In the genomic region with DNA sequence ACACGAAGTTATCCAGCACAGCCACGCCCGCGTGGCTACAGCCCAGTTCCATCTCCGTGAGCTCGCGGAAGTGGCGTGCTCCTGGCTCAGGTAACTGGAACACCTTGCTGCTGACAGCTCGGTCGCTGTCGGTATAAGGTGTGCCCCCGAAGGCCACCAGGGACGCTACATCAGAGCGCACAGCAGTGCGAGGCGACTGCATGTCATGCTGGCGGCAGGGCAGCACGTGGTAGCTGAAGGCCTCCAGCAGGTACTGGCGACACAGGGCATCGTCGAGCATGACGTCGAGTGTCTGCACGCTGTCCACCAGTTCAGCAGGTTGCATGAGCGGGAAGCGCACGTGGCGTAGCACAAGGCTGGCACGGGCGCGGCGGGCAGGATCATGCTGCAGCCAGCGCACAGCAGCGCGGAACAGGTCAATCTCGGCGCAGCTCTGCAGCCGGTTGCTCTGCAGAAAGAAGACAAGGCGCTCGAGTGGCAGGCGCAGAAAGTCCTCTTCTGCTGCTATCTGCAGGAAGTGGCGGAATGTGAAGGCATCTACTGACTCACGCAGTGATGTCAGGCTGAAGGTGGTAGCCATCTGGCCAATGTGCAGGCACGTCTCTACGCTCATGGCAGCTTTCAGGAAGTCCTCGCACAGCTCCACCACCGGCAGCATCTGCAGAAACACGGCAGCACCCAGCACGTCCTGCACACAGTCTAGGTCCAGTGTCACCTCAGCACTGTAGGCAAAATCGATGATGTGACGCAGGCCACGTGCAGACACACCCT, we compare ENCODE assay signal across 13 mouse cellular contexts. TPM values are rescaled to one million over a fixed set of nuclear protein-coding genes. Genes with fewer than 3 reads are reported as not detected.
DNase-seq lines count a peak whose midpoint lies in the region; ATAC-seq and TF ChIP-seq lines count a peak whose summit lies in the region.
"Had no signal": no experiment of that assay in that cellular context is flagged by ENCODE, and none has a peak within 500 bp of the region (broad histone marks: within the 10 kb centered on the region; RNA-seq: fewer than 3 reads in every experiment).

No protein-coding gene starts in this region.

- no peak for DNase-seq in forebrain, embryonic 14.5 days (ENCODE audit: low spot score)
- DNase-seq in heart, postnatal 0 days (ENCODE audit: low spot score), result no peak
- no peak for DNase-seq in heart, adult 2 months
- DNase-seq in midbrain, embryonic 10.5 days (ENCODE audit: low spot score), result no peak
- no peak for DNase-seq in midbrain, embryonic 11.5 days (ENCODE audit: low spot score, missing footprints)
- no peak for DNase-seq in gastrocnemius, adult 2 months
- DNase-seq: adrenal gland, adult 2 months; kidney, adult 2 months; liver had no signal

- no peak for TF ChIP-seq EP300 in heart, postnatal 0 days (IDR thresholded peaks at IDR 0.05; ENCODE audit: low read depth)
- TF ChIP-seq EP300 in heart, adult 2 months (IDR thresholded peaks at IDR 0.05; ENCODE audit: insufficient read depth, low read depth, low read length), result no peak

- no peak overlapping the region for H3K27ac ChIP-seq in forebrain, embryonic 14.5 days (ENCODE audit: low read depth, low read length)
- H3K27ac ChIP-seq in forebrain, embryonic 13.5 days, result no peak overlapping the region
- no peak overlapping the region for H3K27ac ChIP-seq in heart, postnatal 0 days (ENCODE audit: low read depth)
- no peak overlapping the region for H3K27ac ChIP-seq in heart, adult 2 months
- 0 out of 2 replicates have a peak overlapping the region, but pooled peaks have one; percentile 6 for H3K27ac ChIP-seq in midbrain, embryonic 10.5 days (replicated peaks)
- no peak overlapping the region for H3K27ac ChIP-seq in midbrain, embryonic 11.5 days (ENCODE audit: low read depth, low read length)
- H3K27ac ChIP-seq in stomach, embryonic 15.5 days, result no peak overlapping the region
- H3K27ac ChIP-seq in gastrocnemius, adult 2 months, result no peak overlapping the region

- no peaks in the 10 kb centered on the region for H3K79me2 ChIP-seq in heart, adult 2 months (replicated peaks; ENCODE audit: control insufficient read depth, insufficient read depth, low read length)

- peaks cover 14% of the 10 kb centered on the region; the same call in 1 of the 2 replicates for H3K36me3 ChIP-seq in forebrain, embryonic 14.5 days (ENCODE audit: control insufficient read depth, insufficient read depth, low read length)
- peaks cover 29% of the 10 kb centered on the region for H3K36me3 ChIP-seq in forebrain, embryonic 13.5 days (ENCODE audit: poor library complexity, severe bottlenecking)
- peaks cover 10% of the 10 kb centered on the region for H3K36me3 ChIP-seq in heart, postnatal 0 days (replicated peaks; ENCODE audit: control insufficient read depth, insufficient read depth, low read length)
- H3K36me3 ChIP-seq in heart, adult 2 months (ENCODE audit: control insufficient read depth, insufficient read depth, low read length), result no peaks in the 10 kb centered on the region
- peaks cover 34% of the 10 kb centered on the region for H3K36me3 ChIP-seq in midbrain, embryonic 10.5 days
- peaks cover 3% of the 10 kb centered on the region for H3K36me3 ChIP-seq in midbrain, embryonic 11.5 days (ENCODE audit: control insufficient read depth, insufficient read depth, low read length)
- peaks cover 19% of the 10 kb centered on the region for H3K36me3 ChIP-seq in stomach, embryonic 15.5 days

- H3K9me3 ChIP-seq in forebrain, embryonic 14.5 days (replicated peaks; ENCODE audit: control insufficient read depth, low read length), result no peaks in the 10 kb centered on the region
- no peaks in the 10 kb centered on the region for H3K9me3 ChIP-seq in forebrain, embryonic 13.5 days (replicated peaks)
- H3K9me3 ChIP-seq in heart, postnatal 0 days (replicated peaks; ENCODE audit: control insufficient read depth, low read length), result no peaks in the 10 kb centered on the region
- H3K9me3 ChIP-seq in midbrain, embryonic 10.5 days (replicated peaks), result no peaks in the 10 kb centered on the region
- no peaks in the 10 kb centered on the region for H3K9me3 ChIP-seq in midbrain, embryonic 11.5 days (ENCODE audit: control insufficient read depth, low read length)
- no peaks in the 10 kb centered on the region for H3K9me3 ChIP-seq in stomach, embryonic 15.5 days

- intact Hi-C loops in heart, adult 2 months (cut with DNase I), result no loop called here
- intact Hi-C loops in gastrocnemius, adult 2 months (cut with DNase I), result no loop called here

- no peaks in the 10 kb centered on the region for H3K4me1 ChIP-seq in forebrain, embryonic 14.5 days (ENCODE audit: control insufficient read depth, insufficient read depth, low read length)
- H3K4me1 ChIP-seq in forebrain, embryonic 13.5 days, result no peaks in the 10 kb centered on the region
- H3K4me1 ChIP-seq in heart, postnatal 0 days (ENCODE audit: control insufficient read depth, insufficient read depth), result peaks cover 7% of the 10 kb centered on the region
- peaks cover 2% of the 10 kb centered on the region for H3K4me1 ChIP-seq in heart, adult 2 months (ENCODE audit: control insufficient read depth, insufficient read depth, low read length)
- H3K4me1 ChIP-seq in midbrain, embryonic 10.5 days, result peaks cover 6% of the 10 kb centered on the region; the same call in 1 of the 2 replicates
- H3K4me1 ChIP-seq in midbrain, embryonic 11.5 days (ENCODE audit: control insufficient read depth, insufficient read depth, low read length), result no peaks in the 10 kb centered on the region
- H3K4me1 ChIP-seq in stomach, embryonic 15.5 days, result 0 out of 2 replicates have a peak, but pooled peaks cover 4% of the 10 kb centered on the region

- no peaks in the 10 kb centered on the region for H3K27me3 ChIP-seq in forebrain, embryonic 14.5 days (replicated peaks; ENCODE audit: control insufficient read depth, insufficient read depth, low read length)
- 0 out of 2 replicates have a peak, but pooled peaks cover 5% of the 10 kb centered on the region for H3K27me3 ChIP-seq in forebrain, embryonic 13.5 days
- H3K27me3 ChIP-seq in heart, postnatal 0 days (ENCODE audit: control insufficient read depth, insufficient read depth, low read length), result 0 out of 2 replicates have a peak, but pooled peaks cover 10% of the 10 kb centered on the region
- H3K27me3 ChIP-seq in heart, adult 2 months (ENCODE audit: control insufficient read depth, insufficient read depth, low read length), result no peaks in the 10 kb centered on the region
- H3K27me3 ChIP-seq in midbrain, embryonic 10.5 days (ENCODE audit: low read depth, poor library complexity, severe bottlenecking), result peaks cover 34% of the 10 kb centered on the region
- H3K27me3 ChIP-seq in midbrain, embryonic 11.5 days (ENCODE audit: control insufficient read depth, insufficient read depth, low read length), result no peaks in the 10 kb centered on the region; the same call in 1 of the 2 replicates
- H3K27me3 ChIP-seq in stomach, embryonic 15.5 days (replicated peaks), result no peaks in the 10 kb centered on the region

- TF ChIP-seq POLR2A in heart, adult 2 months (IDR thresholded peaks at IDR 0.05; ENCODE audit: insufficient read depth, low read depth, low read length), result no peak

- 0 out of 2 replicates have a peak, but pooled peaks have one; percentile 2 for TF ChIP-seq CTCF in heart, postnatal 0 days (IDR thresholded peaks at IDR 0.05; ENCODE audit: low read depth)
- no peak for TF ChIP-seq CTCF in heart, adult 2 months (IDR thresholded peaks at IDR 0.05)
- no peak for TF ChIP-seq CTCF in gastrocnemius, adult 2 months (IDR thresholded peaks at IDR 0.05)

- H3K4me2 ChIP-seq in forebrain, embryonic 14.5 days (ENCODE audit: low read length), result no peak overlapping the region
- no peak overlapping the region for H3K4me2 ChIP-seq in forebrain, embryonic 13.5 days
- H3K4me2 ChIP-seq in heart, postnatal 0 days (ENCODE audit: low read depth, low read length), result no peak overlapping the region
- H3K4me2 ChIP-seq in midbrain, embryonic 11.5 days, result no peak overlapping the region
- no peak overlapping the region for H3K4me2 ChIP-seq in stomach, embryonic 15.5 days

- 71% methylated on average over 52 of the region's 52 CpGs for WGBS in forebrain, embryonic 14.5 days
- WGBS in forebrain, embryonic 13.5 days, result 66% methylated on average over 52 of the region's 52 CpGs
- 51% methylated on average over 52 of the region's 52 CpGs for WGBS in heart, postnatal 0 days
- 58% methylated on average over 52 of the region's 52 CpGs for WGBS in heart, adult 2 months
- 59% methylated on average over 52 of the region's 52 CpGs for WGBS in midbrain, embryonic 10.5 days
- 62% methylated on average over 52 of the region's 52 CpGs for WGBS in midbrain, embryonic 11.5 days
- WGBS in stomach, embryonic 15.5 days, result 68% methylated on average over 52 of the region's 52 CpGs

- H3K9ac ChIP-seq in forebrain, embryonic 14.5 days (ENCODE audit: low read length), result no peak overlapping the region
- no peak overlapping the region for H3K9ac ChIP-seq in forebrain, embryonic 13.5 days
- no peak overlapping the region for H3K9ac ChIP-seq in heart, postnatal 0 days (replicated peaks; ENCODE audit: low read depth, low read length)
- H3K9ac ChIP-seq in heart, adult 2 months (ENCODE audit: low read depth, low read length), result no peak overlapping the region
- no peak overlapping the region for H3K9ac ChIP-seq in midbrain, embryonic 11.5 days (ENCODE audit: low read length)
- H3K9ac ChIP-seq in stomach, embryonic 15.5 days, result no peak overlapping the region

- 0 out of 2 replicates have a peak, but pooled peaks have one; percentile 13 for ATAC-seq in forebrain, embryonic 14.5 days
- no peak for ATAC-seq in forebrain, embryonic 13.5 days
- peak; percentile 16; the same call in 1 of the 2 replicates for ATAC-seq in heart, postnatal 0 days (ENCODE audit: insufficient read depth, low read depth)
- no peak for ATAC-seq in midbrain, embryonic 11.5 days (ENCODE audit: low FRiP score)
- ATAC-seq in stomach, embryonic 15.5 days (ENCODE audit: insufficient read depth, low FRiP score, low read depth), result peak; percentile 16; the same call in 1 of the 2 replicates

- H3K4me3 ChIP-seq in forebrain, embryonic 14.5 days (ENCODE audit: low read depth, low read length), result no peak overlapping the region
- no peak overlapping the region for H3K4me3 ChIP-seq in forebrain, embryonic 13.5 days
- no peak overlapping the region for H3K4me3 ChIP-seq in heart, postnatal 0 days (ENCODE audit: low read depth, low read length)
- H3K4me3 ChIP-seq in heart, adult 2 months, result no peak overlapping the region
- no peak overlapping the region for H3K4me3 ChIP-seq in midbrain, embryonic 10.5 days
- H3K4me3 ChIP-seq in midbrain, embryonic 11.5 days (ENCODE audit: low read depth, low read length), result no peak overlapping the region
- no peak overlapping the region for H3K4me3 ChIP-seq in stomach, embryonic 15.5 days (replicated peaks)
- H3K4me3 ChIP-seq in gastrocnemius, adult 2 months, result no peak overlapping the region
- H3K4me3 ChIP-seq: erythroblast, embryonic 14.5 days had no signal

RNA-seq across cellular contexts. Expression of a gene that starts 13.0 kb away (rescaled TPM):
- 23.9 and 30.7 TPM in 2 replicates for polyA plus RNA-seq in forebrain, embryonic 14.5 days (2014; fragmentation: Nextera tagmentation; extraction: Ambion mirVana)
- polyA plus RNA-seq in forebrain, embryonic 13.5 days (2015; fragmentation: Nextera tagmentation; extraction: Ambion mirVana), result 23.4 and 28.2 TPM in 2 replicates
- total RNA-seq in heart, postnatal 0 days (2014; rRNA removed; ENCODE audit: low replicate concordance), result 6.0 and 6.5 TPM in 2 replicates
- polyA plus RNA-seq in heart, postnatal 0 days (2015; fragmentation: Nextera tagmentation; extraction: Ambion mirVana), result 6.0 and 6.9 TPM in 2 replicates
- 1 to 10 TPM; 7.4 to 8.1 TPM for total RNA-seq in heart, adult 2 months (2021)
- polyA plus RNA-seq in heart, adult 2 months (2012; rRNA removed), result 13.7 and 14.9 TPM in 2 replicates
- 12.9 and 16.5 TPM in 2 replicates for polyA plus RNA-seq in midbrain, embryonic 10.5 days (2016; fragmentation: Nextera tagmentation; extraction: Ambion mirVana)
- 11.8 and 12.9 TPM in 2 replicates for polyA plus RNA-seq in midbrain, embryonic 11.5 days (2014; fragmentation: Nextera tagmentation; extraction: Ambion mirVana)
- 15.4 and 18.8 TPM in 2 replicates for polyA plus RNA-seq in stomach, embryonic 15.5 days (2015; fragmentation: Nextera tagmentation; extraction: Ambion mirVana)
- 1 to 10 TPM; 8.9 to 9.5 TPM for total RNA-seq in gastrocnemius, adult 2 months (2021)

RNA-seq across cellular contexts. Expression of a gene that starts 24.4 kb away (rescaled TPM):
- 19.3 and 19.6 TPM in 2 replicates for polyA plus RNA-seq in forebrain, embryonic 14.5 days (2014; fragmentation: Nextera tagmentation; extraction: Ambion mirVana)
- 15.3 and 16.4 TPM in 2 replicates for polyA plus RNA-seq in forebrain, embryonic 13.5 days (2015; fragmentation: Nextera tagmentation; extraction: Ambion mirVana)
- total RNA-seq in heart, postnatal 0 days (2014; rRNA removed; ENCODE audit: low replicate concordance), result 15.8 and 22.6 TPM in 2 replicates
- 7.1 and 8.7 TPM in 2 replicates for polyA plus RNA-seq in heart, postnatal 0 days (2015; fragmentation: Nextera tagmentation; extraction: Ambion mirVana)
- total RNA-seq in heart, adult 2 months (2021), result 1 to 10 TPM; 8.1 to 8.6 TPM
- polyA plus RNA-seq in heart, adult 2 months (2012; rRNA removed), result 18.8 and 21.2 TPM in 2 replicates
- polyA plus RNA-seq in midbrain, embryonic 10.5 days (2016; fragmentation: Nextera tagmentation; extraction: Ambion mirVana), result 16.9 and 20.7 TPM in 2 replicates
- 12.6 and 13.1 TPM in 2 replicates for polyA plus RNA-seq in midbrain, embryonic 11.5 days (2014; fragmentation: Nextera tagmentation; extraction: Ambion mirVana)
- polyA plus RNA-seq in stomach, embryonic 15.5 days (2015; fragmentation: Nextera tagmentation; extraction: Ambion mirVana), result 20.5 and 20.7 TPM in 2 replicates
- 1 to 10 TPM; 6.7 to 8.5 TPM for total RNA-seq in gastrocnemius, adult 2 months (2021)

RNA-seq across cellular contexts. Expression of a gene that starts 34.8 kb away (rescaled TPM):
- polyA plus RNA-seq in forebrain, embryonic 14.5 days (2014; fragmentation: Nextera tagmentation; extraction: Ambion mirVana), result 84.4 and 87.4 TPM in 2 replicates
- polyA plus RNA-seq in forebrain, embryonic 13.5 days (2015; fragmentation: Nextera tagmentation; extraction: Ambion mirVana), result 32.5 and 38.0 TPM in 2 replicates
- total RNA-seq in heart, postnatal 0 days (2014; rRNA removed; ENCODE audit: low replicate concordance), result not detected in 2 replicates
- not detected in 2 replicates for polyA plus RNA-seq in heart, postnatal 0 days (2015; fragmentation: Nextera tagmentation; extraction: Ambion mirVana)
- not detected for total RNA-seq in heart, adult 2 months (2021)
- polyA plus RNA-seq in heart, adult 2 months (2012; rRNA removed), result 0.21 and 0.53 TPM in 2 replicates
- polyA plus RNA-seq in midbrain, embryonic 10.5 days (2016; fragmentation: Nextera tagmentation; extraction: Ambion mirVana), result 7.9 and 8.3 TPM in 2 replicates
- 12.3 TPM in 2 replicates for polyA plus RNA-seq in midbrain, embryonic 11.5 days (2014; fragmentation: Nextera tagmentation; extraction: Ambion mirVana)
- polyA plus RNA-seq in stomach, embryonic 15.5 days (2015; fragmentation: Nextera tagmentation; extraction: Ambion mirVana), result 3.0 and 3.5 TPM in 2 replicates
- total RNA-seq in gastrocnemius, adult 2 months (2021), result not detected
- total RNA-seq: MEL had no signal
- polyA plus RNA-seq: erythroblast, embryonic 14.5 days had no signal

RNA-seq across cellular contexts. Expression of a gene that starts 40.6 kb away (rescaled TPM):
- 1.7 and 3.2 TPM in 2 replicates for polyA plus RNA-seq in forebrain, embryonic 14.5 days (2014; fragmentation: Nextera tagmentation; extraction: Ambion mirVana)
- 0.86 and 0.92 TPM in 2 replicates for polyA plus RNA-seq in forebrain, embryonic 13.5 days (2015; fragmentation: Nextera tagmentation; extraction: Ambion mirVana)
- total RNA-seq in heart, postnatal 0 days (2014; rRNA removed; ENCODE audit: low replicate concordance), result not detected in 2 replicates
- polyA plus RNA-seq in heart, postnatal 0 days (2015; fragmentation: Nextera tagmentation; extraction: Ambion mirVana), result 0.16 and 0.66 TPM in 2 replicates
- under 1 TPM; 0.68 to 0.89 TPM for total RNA-seq in heart, adult 2 months (2021)
- polyA plus RNA-seq in heart, adult 2 months (2012; rRNA removed), result 0.38 and 2.3 TPM in 2 replicates
- 0.42 and 2.3 TPM in 2 replicates for polyA plus RNA-seq in midbrain, embryonic 10.5 days (2016; fragmentation: Nextera tagmentation; extraction: Ambion mirVana)
- polyA plus RNA-seq in midbrain, embryonic 11.5 days (2014; fragmentation: Nextera tagmentation; extraction: Ambion mirVana), result 0.23 and 0.90 TPM in 2 replicates
- 2.9 and 4.1 TPM in 2 replicates for polyA plus RNA-seq in stomach, embryonic 15.5 days (2015; fragmentation: Nextera tagmentation; extraction: Ambion mirVana)
- total RNA-seq in gastrocnemius, adult 2 months (2021), result 1 to 10 TPM; 2.5 to 3.2 TPM

RNA-seq across cellular contexts. Expression of a gene that starts 54.2 kb away (rescaled TPM):
- polyA plus RNA-seq in forebrain, embryonic 14.5 days (2014; fragmentation: Nextera tagmentation; extraction: Ambion mirVana), result 174 and 199 TPM in 2 replicates
- 150 and 154 TPM in 2 replicates for polyA plus RNA-seq in forebrain, embryonic 13.5 days (2015; fragmentation: Nextera tagmentation; extraction: Ambion mirVana)
- total RNA-seq in heart, postnatal 0 days (2014; rRNA removed; ENCODE audit: low replicate concordance), result 121 and 145 TPM in 2 replicates
- polyA plus RNA-seq in heart, postnatal 0 days (2015; fragmentation: Nextera tagmentation; extraction: Ambion mirVana), result 139 and 146 TPM in 2 replicates
- 100 to 1,000 TPM; 111 to 118 TPM for total RNA-seq in heart, adult 2 months (2021)
- polyA plus RNA-seq in heart, adult 2 months (2012; rRNA removed), result 129 and 145 TPM in 2 replicates
- polyA plus RNA-seq in midbrain, embryonic 10.5 days (2016; fragmentation: Nextera tagmentation; extraction: Ambion mirVana), result 138 and 140 TPM in 2 replicates
- polyA plus RNA-seq in midbrain, embryonic 11.5 days (2014; fragmentation: Nextera tagmentation; extraction: Ambion mirVana), result 126 and 129 TPM in 2 replicates
- polyA plus RNA-seq in stomach, embryonic 15.5 days (2015; fragmentation: Nextera tagmentation; extraction: Ambion mirVana), result 125 and 130 TPM in 2 replicates
- 100 to 1,000 TPM; 146 to 148 TPM for total RNA-seq in gastrocnemius, adult 2 months (2021)

Comparison
In these comparisons a context has a peak if more than half of its experiments do, and no peak if none do; other contexts are left out.
1. ATAC-seq: peak in forebrain, embryonic 14.5 days (single experiment), heart, postnatal 0 days (single experiment) and stomach, embryonic 15.5 days (single experiment); none in forebrain, embryonic 13.5 days (single experiment) and midbrain, embryonic 11.5 days (single experiment).